Mouse (Mus musculus) adrenal gland, adult 2 months (tissue): ENCODE measurements around the gene Dazap2. TPM values are rescaled to one million over a fixed set of nuclear protein-coding genes. Genes with fewer than 3 reads are reported as not detected.
A peak's percentile ranks its signal among the peaks of the same experiment; 100 is the strongest.

Experiments
- DNase-seq: peaks from one replicate; pipeline ENCODE4 v3.0.0; 2021
- polyA plus RNA-seq: library from polyadenylated mRNA; depleted of rRNA; stranded (reverse); fragments of >200 nt; gene quantifications from 2 replicates; pipeline ENCODE4 v1.2.3, GENCODE M21; 2012
- total RNA-seq, 2 experiments: library from RNA; stranded (reverse); gene quantifications; 2 replicates each; pipeline ENCODE4 v1.2.3; 2021

Gene Dazap2
- total and polyA plus RNA-seq, 3 experiments = 211 to 1,091 (median 277) TPM

DNA sequence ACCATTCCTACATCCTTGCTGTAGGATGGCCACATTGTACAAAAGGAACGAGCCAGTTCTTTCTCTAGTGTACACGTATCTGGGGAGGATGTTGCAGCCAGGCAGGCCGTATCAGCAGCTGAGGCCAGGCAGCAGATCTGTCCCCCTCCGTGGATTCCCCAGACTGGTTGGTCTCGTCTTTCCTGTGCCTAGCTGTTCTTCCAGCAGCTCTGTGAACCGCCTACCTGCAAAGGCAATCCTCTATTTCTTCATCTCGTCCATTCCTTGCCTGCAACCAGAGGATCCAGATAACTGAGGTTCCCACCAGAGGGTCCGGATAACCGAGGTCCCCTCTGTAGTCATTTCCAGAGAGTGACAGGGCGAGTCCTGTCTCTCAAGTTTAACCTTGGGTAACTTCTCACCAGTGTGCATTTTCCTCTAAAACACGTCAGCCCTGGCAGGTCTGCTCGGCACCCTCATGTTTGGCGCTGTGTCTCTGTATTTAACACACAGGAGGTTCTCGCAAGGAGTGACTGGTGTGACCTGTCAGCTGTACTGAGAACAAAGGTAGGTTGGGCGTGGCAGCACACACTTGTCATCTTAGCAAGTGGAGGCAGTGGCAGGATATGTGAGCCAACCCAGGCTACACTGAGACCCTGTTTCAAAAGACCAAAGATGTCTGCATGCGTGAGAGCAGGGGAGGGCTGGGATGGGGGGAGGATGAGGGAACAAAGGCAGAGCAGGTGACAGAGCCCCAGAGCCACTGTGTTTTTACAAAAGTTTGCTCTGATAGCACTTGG lies 25.0 kb downstream of the Dazap2 start:
- DNase-seq = no peak

DNA sequence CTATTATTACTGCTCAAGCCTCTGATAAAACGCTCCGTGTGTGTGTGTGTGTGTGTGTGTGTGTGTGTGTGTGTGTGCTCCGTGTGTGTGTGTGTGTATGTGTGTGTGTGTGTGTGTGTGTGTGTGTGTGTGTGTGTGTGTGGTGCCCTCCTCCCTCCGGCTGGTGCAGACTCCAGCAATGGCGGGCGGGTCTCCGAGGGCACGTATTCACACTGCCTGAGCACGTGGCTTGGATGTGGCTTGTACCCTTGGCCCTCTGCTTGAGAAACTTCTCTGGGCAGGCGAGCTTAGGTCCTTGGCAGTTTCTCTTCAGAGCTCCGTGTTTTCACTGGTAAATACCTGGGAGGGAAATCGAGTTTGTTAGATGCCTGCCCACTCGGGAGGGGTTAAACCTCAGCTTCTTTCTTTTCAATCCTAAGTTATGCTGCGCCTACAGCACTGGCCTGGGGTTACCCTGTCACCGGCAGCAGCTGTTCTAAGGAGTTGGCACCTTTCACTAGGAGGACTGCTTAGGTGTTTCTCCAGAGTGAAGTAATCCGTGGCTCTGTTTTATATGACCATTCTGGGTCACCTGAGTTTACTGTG lies 26.2 kb downstream of the Dazap2 start:
- DNase-seq = no peak

DNA sequence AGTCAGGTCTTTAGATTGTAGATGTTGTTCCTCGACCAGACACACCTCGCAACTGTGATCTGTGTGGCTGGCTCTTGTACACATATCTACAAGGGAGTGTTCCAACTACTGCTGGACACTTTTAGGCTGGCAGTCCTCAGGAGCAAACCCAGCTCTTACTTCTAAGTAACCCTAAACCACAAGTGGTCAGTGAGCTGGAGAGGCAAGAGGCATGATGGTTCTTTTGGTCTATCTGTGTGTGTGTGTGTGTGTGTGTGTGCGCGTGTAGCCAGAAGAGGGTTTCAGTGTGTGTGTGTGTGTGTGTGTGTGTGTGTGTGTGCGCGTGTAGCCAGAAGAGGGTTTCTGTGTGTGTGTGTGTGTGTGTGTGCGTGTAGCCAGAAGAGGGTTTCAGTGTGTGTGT lies 27.3 kb downstream of the Dazap2 start:
- no peak for DNase-seq

DNA sequence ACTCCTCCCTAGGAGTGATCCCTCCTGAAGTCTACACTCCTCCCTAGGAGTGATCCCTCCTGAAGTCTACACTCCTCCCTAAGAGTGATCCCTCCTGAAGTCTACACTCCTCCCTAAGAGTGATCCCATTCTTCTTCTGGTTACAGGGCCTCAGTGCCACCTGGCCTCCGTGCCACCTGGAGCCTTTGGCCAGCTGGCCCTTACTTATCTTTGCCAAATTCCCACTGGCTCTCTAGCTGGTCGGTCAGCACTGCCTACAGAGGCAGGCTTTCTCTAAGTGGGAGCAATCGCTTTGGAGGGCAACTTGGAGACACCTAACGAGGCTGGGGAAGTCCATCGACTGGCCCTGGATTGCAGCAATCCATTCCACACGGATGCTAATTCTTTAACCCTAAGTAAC lies 31.0 kb downstream of the Dazap2 start:
- DNase-seq = no peak

DNA sequence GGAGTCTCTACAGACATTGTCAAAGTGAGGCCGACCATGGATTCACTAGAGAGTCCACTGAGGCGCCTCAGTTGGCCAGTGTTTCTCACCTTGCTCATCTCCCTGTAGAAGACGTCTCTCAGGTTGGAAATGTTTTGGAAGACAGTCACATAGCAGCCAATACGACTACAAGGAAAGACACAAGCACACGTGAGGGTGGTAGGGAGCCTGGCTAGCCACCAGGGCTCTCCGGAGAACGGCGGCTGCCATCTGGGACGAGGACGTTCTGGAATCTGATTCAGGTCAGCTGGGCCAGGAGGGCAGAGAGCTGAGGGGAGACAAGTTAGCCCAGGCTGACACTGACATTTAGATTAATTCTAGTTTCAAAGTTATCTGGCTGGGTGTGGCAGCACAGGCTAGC lies 35.0 kb downstream of the Dazap2 start:
- DNase-seq = no peak

GRCm38 (mm10) chr15:100651610-100652009 lies 36.5 kb downstream of the Dazap2 start:
- DNase-seq = no peak

- peak; percentile 23 for DNase-seq
Observed at GRCm38 (mm10) chr15:100654271-100654670, 39.1 kb downstream of the Dazap2 start.

DNA sequence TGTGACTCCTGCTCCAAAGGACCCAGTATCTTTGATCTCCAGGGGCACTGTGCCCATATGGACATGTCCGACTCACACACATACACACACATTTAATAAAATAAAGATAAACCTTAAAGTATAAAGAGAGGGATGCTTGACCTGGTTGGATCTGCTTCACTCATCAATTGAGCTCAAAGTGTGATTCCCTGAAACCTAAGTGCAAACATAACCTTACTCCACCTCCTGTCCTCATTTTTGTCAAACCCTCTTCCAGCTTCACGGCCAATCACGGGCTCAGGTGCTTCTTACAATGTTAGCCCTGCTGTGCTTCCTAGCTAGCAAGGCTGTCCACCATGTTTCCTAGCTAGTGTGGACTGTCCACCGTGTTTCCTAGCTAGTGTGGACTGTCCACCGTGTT lies 40.1 kb downstream of the Dazap2 start:
- no peak for DNase-seq

DNA sequence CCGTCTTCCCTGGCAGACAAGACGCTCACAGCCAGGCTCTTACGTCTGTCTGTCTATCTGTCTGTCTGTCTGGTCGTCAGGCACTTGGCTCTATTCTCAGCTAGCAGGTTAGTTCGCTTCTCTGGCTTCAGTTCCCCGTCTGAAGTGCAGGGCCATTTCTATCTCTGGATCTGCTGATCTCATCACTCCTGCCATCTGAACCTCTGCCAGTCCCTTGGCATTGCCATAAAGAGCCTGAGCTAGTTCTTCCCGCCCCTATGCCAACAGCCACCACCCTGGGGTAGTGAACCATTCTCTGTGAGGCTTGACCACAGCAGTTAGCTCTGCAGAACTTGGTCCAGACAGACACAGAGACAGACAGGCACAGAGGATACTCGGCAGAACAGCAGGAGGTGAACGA lies 45.2 kb downstream of the Dazap2 start:
- peak; percentile 68 for DNase-seq

- peak; percentile 55 for DNase-seq
Observed at GRCm38 (mm10) chr15:100660805-100661204, 45.7 kb downstream of the Dazap2 start.

DNA sequence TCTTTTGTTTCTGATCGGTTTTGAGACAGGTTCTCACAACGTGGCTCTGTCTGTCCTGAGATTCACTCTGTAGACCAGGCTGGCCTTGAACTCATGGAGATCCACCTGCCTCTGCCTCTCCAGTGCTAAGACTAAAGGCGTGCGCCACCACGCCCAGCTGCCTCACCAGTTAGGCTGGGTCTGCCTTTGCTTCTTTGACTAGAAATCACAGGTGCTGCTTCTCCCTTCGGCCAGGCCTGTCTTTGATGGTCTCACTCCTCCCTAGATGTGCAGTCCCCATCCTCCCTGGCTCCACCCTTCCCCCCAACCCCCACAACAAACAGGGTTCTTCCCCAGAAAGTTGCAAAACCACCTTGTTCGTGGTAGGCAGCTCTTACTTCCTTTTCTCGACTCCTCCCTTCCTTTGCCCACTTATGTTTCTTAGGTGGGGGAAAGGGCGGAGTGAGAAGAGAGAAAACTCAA lies 49.7 kb downstream of the Dazap2 start:
- DNase-seq = no peak

DNA sequence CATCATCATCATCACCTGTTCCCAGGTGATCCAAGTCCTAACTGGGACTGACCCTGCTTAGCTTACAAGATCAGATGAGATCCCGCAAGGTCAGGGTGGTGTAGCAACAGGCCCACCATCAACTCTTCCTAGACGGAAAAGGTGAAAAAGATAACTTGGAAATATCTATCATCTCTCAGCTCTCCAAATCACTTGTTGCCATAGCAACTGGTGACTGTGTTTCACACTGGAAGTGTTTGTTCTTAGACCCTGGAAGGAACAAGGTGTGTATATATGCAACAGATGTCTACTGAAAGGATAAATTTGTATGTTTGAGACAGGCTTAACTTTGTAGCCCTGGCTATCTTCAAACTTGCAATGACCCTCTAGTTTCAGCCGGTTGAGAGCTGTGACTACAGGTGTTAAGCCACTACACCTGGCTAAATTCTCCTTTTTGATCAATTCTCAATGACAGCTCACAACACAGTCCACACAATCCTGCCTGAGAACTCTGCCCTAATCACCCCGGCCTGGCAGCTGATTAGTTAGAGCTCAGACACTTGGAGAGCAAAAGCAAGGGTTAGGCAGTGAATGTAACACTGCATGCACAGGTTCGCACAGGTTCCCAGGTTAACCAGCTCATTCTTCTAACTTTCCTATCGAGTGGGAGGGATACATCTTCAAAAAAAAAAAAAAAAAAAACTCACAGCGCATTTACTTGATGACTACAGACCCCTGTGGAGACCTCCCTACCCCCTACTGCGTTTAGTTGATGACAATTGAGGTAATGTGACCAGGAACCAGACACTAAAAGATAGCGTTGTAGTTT lies 50.5 kb downstream of the Dazap2 start:
- DNase-seq = no peak

DNA sequence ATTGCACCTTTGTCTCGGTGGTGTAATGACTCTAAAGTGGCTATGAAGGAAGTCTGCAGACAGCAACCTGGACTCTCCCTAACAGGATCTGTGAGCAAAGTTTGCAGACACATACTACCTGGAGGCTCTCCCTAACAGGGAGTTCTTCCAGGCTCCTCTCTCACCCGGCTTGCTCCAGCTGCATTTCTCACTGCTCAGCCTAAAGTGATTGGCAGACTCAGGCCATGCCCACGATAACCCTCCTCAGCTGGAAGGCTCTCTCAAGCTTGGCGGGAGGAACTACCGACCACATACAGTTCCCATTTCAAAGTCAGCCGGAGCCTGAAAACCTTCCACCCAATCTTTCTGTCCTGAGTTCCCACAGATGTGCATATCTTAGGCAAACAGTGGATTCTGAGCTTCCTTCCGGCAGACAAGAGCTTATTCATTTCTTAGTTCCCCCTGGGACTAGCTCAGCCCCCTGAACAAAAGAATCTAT lies 51.1 kb downstream of the Dazap2 start:
- no peak for DNase-seq

DNA sequence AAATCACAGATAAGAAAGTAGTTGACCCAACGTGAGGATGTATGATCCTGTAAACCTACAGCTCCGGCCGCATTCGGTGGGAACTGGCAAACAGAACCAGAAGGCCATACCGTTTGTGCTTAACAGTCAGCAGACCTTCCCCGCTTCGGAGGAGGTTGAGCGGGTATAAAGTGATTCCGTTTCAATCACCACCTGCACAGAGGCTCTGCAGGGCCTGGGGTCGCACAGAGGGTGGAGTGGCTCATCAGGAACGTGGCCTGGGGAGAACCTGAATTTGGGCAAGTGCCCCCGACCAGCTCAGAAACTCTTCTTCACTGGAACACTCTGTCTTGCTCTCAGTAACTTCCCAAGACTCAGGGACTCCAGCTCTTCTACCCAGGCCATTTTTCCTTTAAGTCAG lies 51.7 kb downstream of the Dazap2 start:
- DNase-seq = no peak

DNA sequence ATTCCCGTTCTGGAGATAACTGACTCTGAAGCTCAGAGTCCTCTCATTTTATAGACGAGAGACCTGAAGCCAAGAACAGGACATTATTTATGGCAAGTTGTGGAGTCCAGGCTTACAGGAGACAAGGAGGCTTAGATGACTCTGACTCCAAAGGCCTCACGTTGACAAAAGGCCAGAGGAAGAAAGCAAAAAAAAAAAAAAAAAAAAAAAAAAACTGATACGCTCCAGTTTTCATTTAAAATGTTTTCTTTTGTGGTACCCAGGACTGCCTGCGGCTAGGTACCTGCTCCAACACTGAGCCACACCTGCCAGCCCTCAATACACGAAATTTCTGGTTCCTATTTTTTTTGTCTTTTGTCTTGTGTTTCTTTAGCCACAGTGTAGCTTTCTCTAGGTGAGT lies 52.3 kb downstream of the Dazap2 start:
- no peak for DNase-seq

- no peak for DNase-seq
Observed at GRCm38 (mm10) chr15:100667871-100668545, 52.9 kb downstream of the Dazap2 start.

GRCm38 (mm10) chr15:100669337-100669736 lies 54.2 kb downstream of the Dazap2 start, which contains the start of gene Bin2:
Bin2 (minus strand) TSS chr15:100669553.
- DNase-seq = no peak

- no peak for DNase-seq
Observed at GRCm38 (mm10) chr15:100670004-100670403, 54.9 kb downstream of the Dazap2 start.
